Mouse (Mus musculus) small intestine, adult 2 months (tissue): Measurements from ENCODE around the gene Mtch2. TPM values are rescaled to one million over a fixed set of nuclear protein-coding genes. Genes with fewer than 3 reads are reported as not detected.

ENCODE experiments used
- H3K27ac ChIP-seq: fragments of 200-500 bp; 2 replicates; pipeline ENCODE4 v1.5.1; 2012; ENCODE audit warnings: low read depth, low read length, control low read depth, inconsistent platforms; ENCODE audit not compliant: insufficient read depth
- H3K27me3 ChIP-seq: fragments of 200-500 bp; 2 replicates; pipeline ENCODE4 v1.6.1; 2012; ENCODE audit warnings: mild to moderate bottlenecking, moderate library complexity, low read length, inconsistent platforms; ENCODE audit not compliant: control insufficient read depth, insufficient read depth
- H3K36me3 ChIP-seq: fragments of 200-500 bp; 2 replicates; pipeline ENCODE4 v1.6.1; 2012; ENCODE audit warnings: mild to moderate bottlenecking, low read length, control low read depth, inconsistent platforms; ENCODE audit not compliant: control insufficient read depth, insufficient read depth
- H3K4me1 ChIP-seq: fragments of 200-500 bp; 2 replicates; pipeline ENCODE4 v1.6.1; 2012; ENCODE audit warnings: low read length, inconsistent platforms, mixed read lengths; ENCODE audit not compliant: control insufficient read depth, insufficient read depth, insufficient read length
- H3K4me3 ChIP-seq: fragments of 200-500 bp; 2 replicates; pipeline ENCODE4 v1.5.1; 2012; ENCODE audit warnings: low read depth, mild to moderate bottlenecking, control low read depth, inconsistent platforms, low read length, moderate library complexity
- CTCF ChIP-seq: fragments of 200-500 bp; IDR thresholded peaks from 2 replicates; pipeline ENCODE4 v1.5.1; 2012; ENCODE audit warnings: low read depth, mild to moderate bottlenecking, control low read depth, inconsistent platforms, low read length, moderate library complexity, mixed read lengths; ENCODE audit not compliant: insufficient replicate concordance, insufficient read length; ENCODE audit errors: extremely low read depth
- POLR2A ChIP-seq: fragments of 200-500 bp; IDR thresholded peaks from 2 replicates; pipeline ENCODE4 v1.6.1; 2012; ENCODE audit warnings: low read depth, mild to moderate bottlenecking, control low read depth, inconsistent platforms, low read length, moderate library complexity
- WGBS: fragments of 180-500 bp; shearing (Covaris S2); methylation state at CpG from one replicate; pipeline ENCODE4 v1.1.7; 2018; 5-methylcytosine and 5-hydroxymethylcytosine counted together
- polyA plus RNA-seq: library from polyadenylated mRNA; depleted of rRNA; stranded (reverse); fragments of >200 nt; gene quantifications from 2 replicates; pipeline ENCODE4 v1.2.3, GENCODE M21; 2012; rRNA removed

Gene Mtch2
- polyA plus RNA-seq, 1 experiment, result 85.5 TPM

DNA sequence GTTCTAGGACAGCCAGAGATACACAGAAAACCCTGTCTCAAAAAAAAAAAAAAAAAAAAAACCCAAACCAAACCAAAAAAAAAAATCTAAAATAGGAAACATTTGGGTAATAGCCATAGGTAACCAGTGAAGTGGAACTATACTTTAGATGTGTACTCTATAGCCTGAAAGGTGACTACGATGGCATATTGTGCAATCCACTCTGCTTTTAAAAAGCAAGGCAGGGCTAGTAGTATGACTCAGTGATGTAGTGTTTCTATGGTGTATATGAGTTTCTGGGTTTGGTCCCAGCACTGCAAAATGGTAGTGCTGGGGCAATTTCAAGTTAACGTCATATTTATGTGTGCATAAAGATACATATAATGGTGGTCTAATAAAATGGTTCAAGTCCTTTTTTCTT, 59.8 kb downstream of the Mtch2 start:
- no peak overlapping the region for H3K27ac ChIP-seq
- H3K4me3 ChIP-seq, result no peak overlapping the region
- no peaks in the 10 kb centered on the region for H3K27me3 ChIP-seq
- peaks cover 10% of the 10 kb centered on the region; the same call in 1 of the 2 replicates for H3K4me1 ChIP-seq
- WGBS, result 79% methylated on average over 2 of the region's 2 CpGs
- H3K36me3 ChIP-seq, result peaks cover 38% of the 10 kb centered on the region
- no peak for TF ChIP-seq CTCF
- no peak for TF ChIP-seq POLR2A

DNA sequence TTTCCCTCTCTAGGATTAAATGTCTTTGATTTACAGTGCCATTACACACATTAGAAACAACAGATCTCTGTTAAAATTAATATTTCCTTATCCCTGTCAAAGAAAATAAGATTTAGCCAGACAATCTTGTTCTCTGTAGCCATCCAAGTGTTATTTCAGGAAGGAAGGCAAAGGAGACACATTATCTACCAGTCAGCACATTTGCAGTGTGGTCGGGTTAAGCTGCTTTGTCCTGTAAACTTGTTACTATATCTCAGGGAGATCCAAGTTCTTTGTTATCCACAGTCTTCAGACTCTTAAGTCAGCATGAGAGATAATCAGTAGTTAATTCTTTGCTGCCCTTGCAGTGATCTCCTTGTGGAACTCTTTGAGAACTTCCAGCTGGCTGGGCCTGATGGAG, 63.9 kb downstream of the Mtch2 start:
- peaks cover 44% of the 10 kb centered on the region for H3K36me3 ChIP-seq
- no peak overlapping the region for H3K4me3 ChIP-seq
- 75% methylated on average over 1 of the region's 1 CpGs for WGBS
- 0 out of 2 replicates have a peak, but pooled peaks cover 5% of the 10 kb centered on the region for H3K4me1 ChIP-seq
- TF ChIP-seq POLR2A (no peak), CTCF (no peak)
- no peaks in the 10 kb centered on the region for H3K27me3 ChIP-seq
- H3K27ac ChIP-seq, result no peak overlapping the region

DNA sequence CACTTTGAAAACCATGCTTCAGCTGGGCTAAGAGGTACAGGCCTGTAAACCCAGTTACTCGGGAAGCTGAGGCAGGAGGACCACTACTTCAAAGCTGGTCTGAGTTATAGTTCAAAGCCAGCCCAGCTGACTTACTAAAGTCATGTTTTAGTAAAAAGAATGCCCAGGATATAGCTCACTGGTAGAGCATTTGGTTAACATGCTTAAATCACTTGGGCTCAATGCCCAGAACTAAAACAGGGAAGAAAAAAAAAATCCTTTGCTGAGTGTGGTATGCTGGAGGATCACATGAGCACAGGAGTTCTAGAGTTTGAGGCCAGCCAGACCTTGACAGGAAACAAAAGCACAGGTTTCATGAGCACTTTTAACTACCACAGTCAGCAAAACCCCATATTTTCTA, 64.7 kb downstream of the Mtch2 start:
- TF ChIP-seq CTCF (no peak), POLR2A (no peak)
- 67% methylated on average over 1 of the region's 1 CpGs for WGBS
- H3K36me3 ChIP-seq, result peaks cover 44% of the 10 kb centered on the region
- 0 out of 2 replicates have a peak, but pooled peaks cover 4% of the 10 kb centered on the region for H3K4me1 ChIP-seq
- no peaks in the 10 kb centered on the region for H3K27me3 ChIP-seq
- no peak overlapping the region for H3K4me3 ChIP-seq
- no peak overlapping the region for H3K27ac ChIP-seq

DNA sequence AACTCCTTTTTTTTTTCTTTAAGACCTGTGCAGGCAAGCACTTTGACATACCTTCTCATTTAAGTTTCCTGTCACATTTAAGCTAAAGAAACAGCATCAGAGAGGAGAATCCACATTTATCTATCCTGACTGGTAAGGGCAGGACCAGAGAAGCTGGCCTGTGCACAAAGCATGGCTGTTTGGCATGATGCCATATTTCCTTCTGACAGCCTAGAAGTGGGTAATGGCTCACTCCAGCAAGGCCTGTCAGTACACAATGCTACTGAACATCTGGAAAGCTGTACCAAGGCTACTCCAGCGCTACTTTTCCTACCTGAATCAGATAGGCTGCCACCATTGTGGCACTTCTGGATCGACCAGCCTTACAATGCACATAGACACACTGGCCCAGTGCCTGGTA, 66.7 kb downstream of the Mtch2 start:
- Histone ChIP-seq H3K27ac (no peak overlapping the region), H3K36me3 (peaks cover 39% of the 10 kb centered on the region), H3K4me1 (0 out of 2 replicates have a peak, but pooled peaks cover 2% of the 10 kb centered on the region), H3K27me3 (no peaks in the 10 kb centered on the region), H3K4me3 (no peak overlapping the region)
- no peak for TF ChIP-seq POLR2A
- TF ChIP-seq CTCF, result no peak
- 31% methylated on average over 2 of the region's 2 CpGs for WGBS

DNA sequence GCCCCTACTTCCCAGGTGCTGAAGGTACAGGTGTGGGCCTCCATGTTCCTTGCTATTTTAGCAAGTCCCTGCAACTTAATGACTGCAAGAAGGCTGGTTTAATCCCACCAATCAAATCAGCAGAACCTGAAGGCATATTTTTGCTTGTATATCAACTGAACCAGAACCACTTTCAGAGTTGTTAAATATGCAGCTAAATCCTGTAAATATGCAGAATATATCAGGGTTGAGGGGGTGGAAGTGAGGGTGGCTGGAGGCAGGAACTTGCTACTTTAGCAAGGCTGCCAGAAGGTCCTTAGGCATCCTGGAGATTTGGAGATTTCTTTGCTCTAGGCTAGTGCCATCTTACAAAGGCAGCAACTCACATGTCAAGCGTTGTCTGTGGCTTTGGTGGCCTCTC, 68.6 kb downstream of the Mtch2 start:
- H3K36me3 ChIP-seq, result peaks cover 23% of the 10 kb centered on the region
- no peak overlapping the region; the same call in 1 of the 2 replicates for H3K4me3 ChIP-seq
- no peaks in the 10 kb centered on the region for H3K27me3 ChIP-seq
- TF ChIP-seq CTCF (no peak), POLR2A (no peak)
- WGBS, result 63% methylated on average over 1 of the region's 1 CpGs
- no peak overlapping the region for H3K27ac ChIP-seq
- 0 out of 2 replicates have a peak, but pooled peaks cover 2% of the 10 kb centered on the region for H3K4me1 ChIP-seq

Other genes with a start within 250 kb of the Mtch2 start
- gene Nup160, start 169.9 kb upstream of the Mtch2 start, polyA plus RNA-seq, result 1.8 and 3.5 TPM in 2 replicates
- gene Fnbp4, start 101.8 kb upstream of the Mtch2 start, polyA plus RNA-seq, result 12.0 and 19.9 TPM in 2 replicates
- 0.08 and 0.22 TPM in 2 replicates for gene Agbl2, start 64.4 kb upstream of the Mtch2 start, polyA plus RNA-seq
- 3.5 and 4.0 TPM in 2 replicates for gene C1qtnf4, start 38.7 kb downstream of the Mtch2 start, polyA plus RNA-seq
- gene Kbtbd4, start 57.6 kb downstream of the Mtch2 start, polyA plus RNA-seq, result 5.9 and 9.6 TPM in 2 replicates
- 65.7 and 119 TPM in 2 replicates for gene Ndufs3, start 57.7 kb downstream of the Mtch2 start, polyA plus RNA-seq
- gene Celf1, start 93.2 kb downstream of the Mtch2 start, polyA plus RNA-seq, result 16.8 and 25.0 TPM in 2 replicates
- 0.32 and 0.51 TPM in 2 replicates for gene Rapsn, start 188.5 kb downstream of the Mtch2 start, polyA plus RNA-seq
- gene Psmc3, start 206.9 kb downstream of the Mtch2 start, polyA plus RNA-seq, result 41.9 and 79.4 TPM in 2 replicates
- gene Slc39a13, start 223.3 kb downstream of the Mtch2 start, polyA plus RNA-seq, result 16.9 and 17.8 TPM in 2 replicates
- gene Spi1, start 235.2 kb downstream of the Mtch2 start, polyA plus RNA-seq, result 20.3 and 28.8 TPM in 2 replicates